Mouse (Mus musculus) erythroblast, adult 5-6 weeks (primary cell): ENCODE measurements around the gene Olfr822. TPM values are rescaled to one million over a fixed set of nuclear protein-coding genes. Genes with fewer than 3 reads are reported as not detected.
"Not testable (repeated sequence)": the region's sequence is repeated elsewhere in the genome, so short reads cannot be mapped to it uniquely, and the experiment has no call there.

Experiments
- ATAC-seq: replicated peaks from 2 replicates; pipeline ENCODE4 v1.8.0; 2016; ENCODE audit warnings: moderate number of reproducible peaks, mild to moderate bottlenecking, moderate TSS enrichment, inconsistent platforms; ENCODE audit not compliant: poor library complexity, low FRiP score, severe bottlenecking
- total RNA-seq, 2 experiments: library from RNA; stranded (forward) in 1 of 2; stranded (reverse) in 1 of 2; fragments of 150-400 nt in 1 of 2; fragments of 200-764, 138-1000 nt in 1 of 2; gene quantifications; 2 replicates each; pipeline versions ENCODE4 v1.2.3 to v1.2.4; 2015 to 2017; ENCODE audit warnings: low replicate concordance in 2 of 2

Gene Olfr822
- total RNA-seq (2015; ENCODE audit: low replicate concordance) (not detected in 2 replicates), total RNA-seq (2017; ENCODE audit: low replicate concordance) (not detected in 2 replicates)

DNA sequence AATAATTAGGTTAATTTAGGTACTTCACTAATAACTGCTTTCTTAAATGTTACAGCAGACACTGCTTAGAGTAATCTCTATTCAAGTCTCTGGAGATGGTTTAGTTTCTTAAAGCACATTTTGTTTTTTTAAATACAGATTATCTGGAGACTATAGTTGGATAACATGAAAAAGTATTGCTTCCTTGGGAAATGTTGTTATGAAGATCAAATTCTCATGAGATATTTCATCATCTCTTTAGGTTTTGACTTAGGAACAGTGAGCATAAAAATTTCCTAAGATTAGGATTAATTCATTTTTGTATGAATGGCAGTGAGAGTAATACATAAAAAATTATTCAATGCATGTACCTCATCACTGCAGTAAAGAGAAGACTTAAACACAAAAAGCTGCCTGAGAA is at the start of gene Olfr822:
TSS of gene Olfr822 (plus strand) at position 301 of the 400 bp plus-strand sequence.
- ATAC-seq, result no peak

DNA sequence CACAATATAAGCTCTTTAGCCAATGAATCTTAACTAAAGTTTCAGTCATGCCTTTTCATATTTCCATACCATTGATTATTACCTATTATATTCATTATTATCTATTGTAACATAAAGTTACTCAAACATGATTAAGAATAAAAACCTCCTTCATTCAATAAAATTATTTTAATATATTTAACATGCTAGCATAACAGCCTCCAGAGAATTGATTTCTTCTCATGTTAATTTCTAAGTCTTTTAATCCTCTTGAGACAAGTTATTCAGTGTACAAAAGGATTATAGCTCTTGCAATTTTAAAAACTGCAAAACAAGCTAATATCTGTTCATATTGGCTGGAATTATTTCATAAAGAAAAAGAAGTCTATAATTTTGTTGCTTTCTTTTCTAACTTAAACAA is 41.0 kb upstream of the Olfr822 start, which contains the start of gene Olfr821:
TSS of gene Olfr821 (plus strand) at position 301 of the 400 bp plus-strand sequence.
- ATAC-seq, result no peak

DNA sequence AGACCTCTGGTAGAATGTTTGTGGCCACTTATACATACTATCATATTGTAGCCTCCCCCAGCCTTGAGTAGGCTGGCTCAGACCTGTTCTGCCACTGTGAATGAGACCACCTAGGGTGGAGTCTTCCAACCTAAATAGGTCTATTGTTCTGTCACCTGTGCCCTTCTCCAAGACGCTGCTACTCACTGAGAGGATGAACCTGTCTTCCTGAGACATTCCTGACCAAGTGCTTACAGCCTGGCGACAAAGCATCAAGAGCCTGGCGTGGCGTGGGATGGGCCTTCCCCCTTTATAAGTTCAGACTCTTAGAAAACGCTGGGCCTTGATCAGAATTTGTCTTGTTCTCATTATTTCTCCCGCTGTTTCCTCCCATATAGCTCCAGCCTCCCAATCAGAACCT is 33.9 kb upstream of the Olfr822 start:
- ATAC-seq, result no peak

- ATAC-seq, result 0 out of 2 replicates have a peak, but pooled peaks have one; percentile 65
These were observed 21.9 kb downstream of the Olfr822 start for GRCm38 (mm10) chr10:130092838-130093440.

- ATAC-seq, result no peak
These were observed 25.1 kb downstream of the Olfr822 start for GRCm38 (mm10) chr10:130096104-130096503.

- not testable (repeated sequence) for ATAC-seq
These were observed 44.3 kb downstream of the Olfr822 start, which contains the start of gene Olfr823 for GRCm38 (mm10) chr10:130115283-130115682. Gene Olfr823, minus strand, starts transcription at chr10:130115383.

- ATAC-seq, result not testable (repeated sequence)
These were observed 45.0 kb downstream of the Olfr822 start for GRCm38 (mm10) chr10:130116045-130116444.

Other genes starting within 250 kb of the Olfr822 start
- gene Olfr812, start 225.1 kb upstream of the Olfr822 start, total RNA-seq (2015; ENCODE audit: low replicate concordance), result not detected in 2 replicates
- gene Olfr812, start 225.1 kb upstream of the Olfr822 start, total RNA-seq (2017; ENCODE audit: low replicate concordance), result not detected in 2 replicates
- not detected in 2 replicates for gene Olfr813, start 215.8 kb upstream of the Olfr822 start, total RNA-seq (2015; ENCODE audit: low replicate concordance)
- not detected in 2 replicates for gene Olfr813, start 215.8 kb upstream of the Olfr822 start, total RNA-seq (2017; ENCODE audit: low replicate concordance)
- not detected in 2 replicates for gene Olfr814, start 191.4 kb upstream of the Olfr822 start, total RNA-seq (2015; ENCODE audit: low replicate concordance)
- gene Olfr814, start 191.4 kb upstream of the Olfr822 start, total RNA-seq (2017; ENCODE audit: low replicate concordance), result not detected in 2 replicates
- not detected in 2 replicates for gene Olfr815, start 165.3 kb upstream of the Olfr822 start, total RNA-seq (2015; ENCODE audit: low replicate concordance)
- not detected in 2 replicates for gene Olfr815, start 165.3 kb upstream of the Olfr822 start, total RNA-seq (2017; ENCODE audit: low replicate concordance)
- not detected in 2 replicates for gene Olfr816, start 155.6 kb upstream of the Olfr822 start, total RNA-seq (2015; ENCODE audit: low replicate concordance)
- gene Olfr816, start 155.6 kb upstream of the Olfr822 start, total RNA-seq (2017; ENCODE audit: low replicate concordance), result 0.26 TPM in 1 of 2 replicates, not detected in the other
- not detected in 2 replicates for gene Olfr818, start 122.1 kb upstream of the Olfr822 start, total RNA-seq (2015; ENCODE audit: low replicate concordance)
- 3.1 TPM in 1 of 2 replicates, not detected in the other for gene Olfr818, start 122.1 kb upstream of the Olfr822 start, total RNA-seq (2017; ENCODE audit: low replicate concordance)
- not detected in 2 replicates for gene Olfr819, start 103.9 kb upstream of the Olfr822 start, total RNA-seq (2015; ENCODE audit: low replicate concordance)
- not detected in 2 replicates for gene Olfr819, start 103.9 kb upstream of the Olfr822 start, total RNA-seq (2017; ENCODE audit: low replicate concordance)
- gene Olfr247, start 95.1 kb upstream of the Olfr822 start, total RNA-seq (2015; ENCODE audit: low replicate concordance), result not detected in 2 replicates
- gene Olfr247, start 95.1 kb upstream of the Olfr822 start, total RNA-seq (2017; ENCODE audit: low replicate concordance), result 0.85 TPM in 1 of 2 replicates, not detected in the other
- gene Gm10310, start 86.1 kb upstream of the Olfr822 start, total RNA-seq (2015; ENCODE audit: low replicate concordance), result not detected in 2 replicates
- 0.84 TPM in 1 of 2 replicates, not detected in the other for gene Gm10310, start 86.1 kb upstream of the Olfr822 start, total RNA-seq (2017; ENCODE audit: low replicate concordance)
- not detected in 2 replicates for gene Olfr820, start 58.6 kb upstream of the Olfr822 start, total RNA-seq (2015; ENCODE audit: low replicate concordance)
- gene Olfr820, start 58.6 kb upstream of the Olfr822 start, total RNA-seq (2017; ENCODE audit: low replicate concordance), result not detected in 2 replicates
- gene Olfr821, start 40.9 kb upstream of the Olfr822 start, total RNA-seq (2015; ENCODE audit: low replicate concordance), result not detected in 2 replicates
- not detected in 2 replicates for gene Olfr821, start 40.9 kb upstream of the Olfr822 start, total RNA-seq (2017; ENCODE audit: low replicate concordance)
- not detected in 2 replicates for gene Olfr823, start 44.2 kb downstream of the Olfr822 start, total RNA-seq (2015; ENCODE audit: low replicate concordance)
- gene Olfr823, start 44.2 kb downstream of the Olfr822 start, total RNA-seq (2017; ENCODE audit: low replicate concordance), result not detected in 2 replicates
- gene Olfr824, start 58.8 kb downstream of the Olfr822 start, total RNA-seq (2015; ENCODE audit: low replicate concordance), result not detected in 2 replicates
- not detected in 2 replicates for gene Olfr824, start 58.8 kb downstream of the Olfr822 start, total RNA-seq (2017; ENCODE audit: low replicate concordance)
- gene Olfr825, start 95.6 kb downstream of the Olfr822 start, total RNA-seq (2015; ENCODE audit: low replicate concordance), result not detected in 2 replicates
- not detected in 2 replicates for gene Olfr825, start 95.6 kb downstream of the Olfr822 start, total RNA-seq (2017; ENCODE audit: low replicate concordance)
- not detected in 2 replicates for gene Olfr826, start 113.0 kb downstream of the Olfr822 start, total RNA-seq (2015; ENCODE audit: low replicate concordance)
- gene Olfr826, start 113.0 kb downstream of the Olfr822 start, total RNA-seq (2017; ENCODE audit: low replicate concordance), result not detected in 2 replicates
- gene Olfr827, start 143.2 kb downstream of the Olfr822 start, total RNA-seq (2015; ENCODE audit: low replicate concordance), result not detected in 2 replicates
- gene Olfr827, start 143.2 kb downstream of the Olfr822 start, total RNA-seq (2017; ENCODE audit: low replicate concordance), result not detected in 2 replicates
- not detected in 2 replicates for gene Neurod4, start 209.0 kb downstream of the Olfr822 start, total RNA-seq (2015; ENCODE audit: low replicate concordance)
- gene Neurod4, start 209.0 kb downstream of the Olfr822 start, total RNA-seq (2017; ENCODE audit: low replicate concordance), result not detected in 2 replicates